Mouse (Mus musculus) C2C12 (cell line): ENCODE data around the gene Evl. TPM values are rescaled to one million over a fixed set of nuclear protein-coding genes. Genes with fewer than 3 reads are reported as not detected.

Source experiments
- H3K27me3 ChIP-seq: one replicate; pipeline ENCODE4 v1.6.1; 2011; ENCODE audit not compliant: control insufficient read depth, insufficient read depth, insufficient read length
- H3K36me3 ChIP-seq: one replicate; pipeline ENCODE4 v1.6.1; 2011; ENCODE audit not compliant: control insufficient read depth, insufficient read depth
- H3K4me3 ChIP-seq: one replicate; pipeline ENCODE4 v1.5.1; 2011; ENCODE audit warnings: mild to moderate bottlenecking, control low read depth; ENCODE audit not compliant: poor library complexity, insufficient read depth, severe bottlenecking
- H3K79me2 ChIP-seq: one replicate; pipeline ENCODE4 v1.6.1; 2011; ENCODE audit not compliant: control insufficient read depth, insufficient read depth
- H3K79me3 ChIP-seq: one replicate; pipeline ENCODE4 v1.6.1; 2011; ENCODE audit warnings: low read depth, control low read depth
- H3ac ChIP-seq: one replicate; pipeline ENCODE3; 2011; ENCODE audit warnings: low read depth; ENCODE audit not compliant: control insufficient read depth, insufficient read length
- CEBPB ChIP-seq: IDR thresholded peaks from one replicate; pipeline ENCODE4 v1.6.1; 2011; ENCODE audit warnings: low read depth, mild to moderate bottlenecking, control low read depth, moderate library complexity
- CTCF ChIP-seq: IDR thresholded peaks from one replicate; pipeline ENCODE4 v1.5.1; 2011; ENCODE audit not compliant: control insufficient read depth, insufficient read depth, insufficient read length
- FOSL1 ChIP-seq: IDR thresholded peaks from one replicate; pipeline ENCODE4 v1.8.0; 2011; ENCODE audit warnings: mild to moderate bottlenecking, low read length; ENCODE audit not compliant: poor library complexity, insufficient read depth, severe bottlenecking
- MAX ChIP-seq: IDR thresholded peaks from one replicate; pipeline ENCODE4 v1.6.1; 2011; ENCODE audit warnings: mild to moderate bottlenecking, control low read depth
- MYOD1 ChIP-seq: IDR thresholded peaks from one replicate; pipeline ENCODE4 v1.6.1; 2011; ENCODE audit warnings: low read depth; ENCODE audit not compliant: control insufficient read depth, insufficient read length
- MYOG ChIP-seq: IDR thresholded peaks from one replicate; pipeline ENCODE4 v1.6.1; 2011; ENCODE audit not compliant: control insufficient read depth, insufficient read length; ENCODE audit errors: extremely low read depth
- USF1 ChIP-seq: IDR thresholded peaks from one replicate; pipeline ENCODE4 v1.6.1; 2011; ENCODE audit warnings: low read depth, mild to moderate bottlenecking, control low read depth, moderate library complexity
- microRNA-seq: library from miRNA; unstranded; fragments of <30 nt; microRNA quantifications from one replicate; pipeline ENCODE4, GENCODE M21; 2019; ENCODE audit warnings: borderline microRNAs expressed
- polyA plus RNA-seq: library from polyadenylated mRNA; unstranded; fragments of >200 nt; fragmentation: generic; extraction: Trizol; gene quantifications from one replicate; pipeline ENCODE4 v1.2.1, GENCODE M21; 2012; ENCODE audit warnings: missing spikeins

The Evl gene
- polyA plus RNA-seq, 1 experiment, result 89.9 TPM

DNA sequence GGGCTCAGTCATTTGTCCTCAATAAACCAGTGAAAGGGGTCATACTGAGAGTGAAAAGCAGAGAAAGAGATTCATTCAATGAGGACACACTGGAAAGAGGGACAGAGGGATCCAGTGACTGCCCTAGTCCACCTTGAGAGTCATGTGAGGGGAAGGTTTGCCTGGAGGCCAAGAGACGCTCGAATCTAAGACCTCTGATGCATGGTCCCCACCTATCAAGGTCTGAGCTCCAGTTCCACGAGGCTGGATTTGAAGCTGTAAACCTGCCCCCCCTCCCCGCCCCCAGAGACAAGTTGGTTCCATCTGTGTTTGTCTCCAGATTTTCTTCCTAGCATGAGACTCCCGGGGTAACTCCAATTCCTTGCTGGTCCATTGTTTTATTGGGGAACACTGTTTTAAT lies 161.3 kb downstream of the Evl start:
- Histone ChIP-seq H3K79me3 (no peaks in the 10 kb centered on the region), H3K4me3 (no peak overlapping the region), H3K79me2 (no peaks in the 10 kb centered on the region), H3ac (no peak overlapping the region), H3K36me3 (no peaks in the 10 kb centered on the region), H3K27me3 (peaks cover 6% of the 10 kb centered on the region)
- TF ChIP-seq USF1, result no peak
- no peak for TF ChIP-seq MYOD1
- no peak for TF ChIP-seq MAX
- TF ChIP-seq CEBPB, result no peak

DNA sequence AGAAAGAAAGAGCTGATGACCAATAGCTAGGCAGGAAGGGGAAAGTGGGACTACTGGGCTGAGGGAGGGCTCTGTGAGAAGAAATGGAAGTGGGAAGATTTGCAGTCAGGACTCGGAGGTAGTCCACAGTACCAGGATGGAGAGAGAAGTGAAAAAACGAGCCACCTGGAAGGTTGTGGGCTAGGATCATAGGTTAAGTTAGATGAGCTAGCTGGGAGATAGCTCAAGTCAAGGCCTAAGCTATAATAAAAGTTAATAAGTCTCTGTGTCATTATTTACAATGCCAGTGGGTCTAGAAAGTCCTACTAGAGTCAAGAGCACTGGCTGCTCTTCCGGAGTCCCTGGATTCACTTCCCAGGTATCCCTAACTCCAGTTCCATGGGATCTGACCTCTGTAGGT lies 164.0 kb downstream of the Evl start:
- no peaks in the 10 kb centered on the region for H3K36me3 ChIP-seq
- no peaks in the 10 kb centered on the region for H3K79me3 ChIP-seq
- no peak overlapping the region for H3K4me3 ChIP-seq
- no peaks in the 10 kb centered on the region for H3K79me2 ChIP-seq
- H3ac ChIP-seq, result no peak overlapping the region
- TF ChIP-seq USF1, result no peak
- TF ChIP-seq MAX, result no peak
- peaks cover 6% of the 10 kb centered on the region for H3K27me3 ChIP-seq

DNA sequence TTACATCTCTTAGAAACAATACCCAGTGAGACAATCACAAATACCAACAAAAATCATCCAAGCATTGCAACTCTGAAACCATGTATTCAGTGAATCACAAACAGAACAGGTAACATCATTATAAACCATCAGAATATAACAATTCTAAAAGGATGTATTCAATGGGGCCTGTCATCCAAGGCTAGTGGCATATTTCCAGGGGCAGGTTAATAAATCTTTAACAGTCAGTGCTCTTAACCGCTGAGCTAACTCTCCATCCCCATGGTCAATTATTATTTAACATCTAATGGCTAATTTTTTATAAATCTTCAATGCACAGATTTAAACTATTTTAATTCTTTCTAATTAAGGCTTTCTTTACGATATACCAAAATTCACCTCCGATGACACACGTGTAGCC lies 167.9 kb downstream of the Evl start:
- Histone ChIP-seq H3K36me3 (no peaks in the 10 kb centered on the region), H3K79me3 (no peaks in the 10 kb centered on the region), H3K4me3 (no peak overlapping the region), H3K79me2 (no peaks in the 10 kb centered on the region), H3ac (no peak overlapping the region), H3K27me3 (peaks cover 6% of the 10 kb centered on the region)
- no peak for TF ChIP-seq CEBPB

DNA sequence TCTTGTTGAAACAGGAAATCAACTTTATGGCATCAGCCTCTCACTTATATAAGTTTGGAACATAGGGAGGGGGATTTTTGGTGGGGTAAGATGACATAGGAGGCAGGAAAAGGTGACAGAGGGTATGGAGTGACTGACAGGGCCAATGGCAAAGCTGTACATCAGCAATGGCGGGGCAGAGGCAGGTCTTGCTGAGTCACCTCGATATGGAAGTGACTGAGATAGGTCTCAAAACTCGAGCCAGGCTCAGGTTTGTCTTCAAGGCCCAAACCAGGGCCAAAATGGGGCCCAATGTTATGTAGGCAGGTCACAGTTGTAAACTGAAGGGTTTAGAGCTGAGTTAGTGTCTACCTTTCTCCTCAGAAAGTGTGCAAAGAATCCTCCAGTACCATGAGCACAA lies 169.3 kb downstream of the Evl start:
- Histone ChIP-seq H3ac (no peak overlapping the region), H3K79me2 (no peaks in the 10 kb centered on the region), H3K4me3 (no peak overlapping the region), H3K27me3 (peaks cover 6% of the 10 kb centered on the region), H3K79me3 (no peaks in the 10 kb centered on the region), H3K36me3 (no peaks in the 10 kb centered on the region)
- TF ChIP-seq USF1 (no peak), CEBPB (no peak)

DNA sequence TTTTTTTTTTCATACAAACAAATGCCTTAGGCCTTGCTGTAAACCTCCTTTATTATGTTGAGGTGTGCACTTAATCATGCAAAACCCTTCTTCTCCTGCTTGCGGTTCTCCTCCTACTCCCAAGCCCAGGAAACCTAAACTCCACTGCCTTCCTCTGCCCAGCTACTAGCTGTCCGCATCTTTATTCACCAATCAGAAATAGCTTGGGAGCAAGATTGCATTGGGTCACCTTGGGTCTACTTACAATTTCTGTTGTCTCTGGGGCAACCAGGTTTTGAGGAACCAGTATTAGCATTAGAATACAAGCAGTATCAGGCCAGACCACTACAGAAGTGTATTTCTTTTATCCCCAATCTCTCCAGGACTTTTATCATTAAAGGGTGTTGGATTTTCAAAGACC lies 179.9 kb downstream of the Evl start:
- no peak overlapping the region for H3K4me3 ChIP-seq
- no peak for TF ChIP-seq USF1
- no peaks in the 10 kb centered on the region for H3K36me3 ChIP-seq
- no peaks in the 10 kb centered on the region for H3K79me3 ChIP-seq
- no peaks in the 10 kb centered on the region for H3K79me2 ChIP-seq
- H3K27me3 ChIP-seq, result no peaks in the 10 kb centered on the region
- H3ac ChIP-seq, result no peak overlapping the region

DNA sequence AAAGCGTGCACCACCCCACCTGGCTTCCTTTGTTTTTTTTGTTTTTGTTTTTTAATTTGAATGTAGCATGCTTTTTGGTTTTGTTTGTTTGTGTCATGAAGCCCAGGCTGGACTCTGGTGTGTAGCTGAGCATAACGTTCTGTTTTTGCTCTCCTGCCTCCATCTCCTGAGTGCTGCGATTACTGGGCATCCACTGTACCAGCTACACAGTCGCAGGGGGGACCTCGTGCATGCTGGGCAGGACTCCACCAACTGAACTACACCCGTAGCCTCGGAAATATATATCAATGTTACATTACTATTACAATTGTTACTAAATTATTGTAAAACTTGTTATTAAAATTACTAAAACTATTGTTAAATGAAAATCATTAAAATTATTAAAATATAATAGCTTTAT lies 183.3 kb downstream of the Evl start:
- no peak overlapping the region for H3ac ChIP-seq
- H3K27me3 ChIP-seq, result no peaks in the 10 kb centered on the region
- H3K79me3 ChIP-seq, result no peaks in the 10 kb centered on the region
- H3K36me3 ChIP-seq, result no peaks in the 10 kb centered on the region
- H3K79me2 ChIP-seq, result no peaks in the 10 kb centered on the region
- H3K4me3 ChIP-seq, result no peak overlapping the region
- TF ChIP-seq USF1 (no peak), MYOD1 (no peak), CTCF (no peak), FOSL1 (no peak), CEBPB (no peak), MYOG (no peak), MAX (no peak)

Small RNAs within 50 kb of the gene (microRNA-seq; reads per million reads assigned to microRNA genes)
- gene Gm23872 (not detected), gene Mir342 (327 reads per million, percentile 81 among the genes with 10 or more reads in this experiment)

Other genes starting within 250 kb of the Evl start
- gene Hhipl1, start 248.4 kb upstream of the Evl start, polyA plus RNA-seq, result 1.6 TPM
- gene Cyp46a1, start 220.3 kb upstream of the Evl start, polyA plus RNA-seq, result 0.67 TPM
- gene Eml1, start 183.8 kb upstream of the Evl start, polyA plus RNA-seq, result 45.2 TPM
- gene Degs2, start 147.6 kb downstream of the Evl start, polyA plus RNA-seq, result 0.22 TPM
- gene Yy1, start 238.3 kb downstream of the Evl start, polyA plus RNA-seq, result 13.9 TPM